Mouse (Mus musculus): ENCODE measurements at regions not wholly inside any gene's neighbourhood (a gene's known extent, or its start where the extent isn't known, plus 50 kb on each side); places are given as distances from the start of the nearest gene placed in this dataset.

DNA sequence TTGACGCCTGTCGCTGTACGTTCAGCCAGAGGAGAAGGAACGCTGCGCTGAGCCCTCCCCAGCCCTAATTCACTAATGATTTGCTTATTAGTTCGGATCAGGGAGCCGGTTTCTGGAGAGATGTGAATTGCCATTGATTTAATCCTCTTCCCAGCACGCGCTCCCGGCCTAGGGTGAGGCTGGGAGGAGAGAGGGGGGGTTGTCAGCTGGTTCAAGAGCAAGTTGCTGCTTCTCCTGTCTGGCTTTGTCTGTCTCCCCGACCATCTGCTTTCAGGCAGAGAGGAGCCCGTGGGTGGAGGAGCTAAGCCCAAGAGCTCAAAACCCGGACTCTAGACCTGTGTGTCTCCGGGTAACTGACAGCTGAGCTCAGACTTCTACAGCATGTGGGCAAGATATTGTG lies 304.4 kb downstream of the H2al1j start:
- DNase-seq (ENCODE audit: low spot score in 2 of 2), result peak in 1 of 2 experiments; percentile 11
- intact Hi-C loops (cut with DNase I), result no loop called here

DNA sequence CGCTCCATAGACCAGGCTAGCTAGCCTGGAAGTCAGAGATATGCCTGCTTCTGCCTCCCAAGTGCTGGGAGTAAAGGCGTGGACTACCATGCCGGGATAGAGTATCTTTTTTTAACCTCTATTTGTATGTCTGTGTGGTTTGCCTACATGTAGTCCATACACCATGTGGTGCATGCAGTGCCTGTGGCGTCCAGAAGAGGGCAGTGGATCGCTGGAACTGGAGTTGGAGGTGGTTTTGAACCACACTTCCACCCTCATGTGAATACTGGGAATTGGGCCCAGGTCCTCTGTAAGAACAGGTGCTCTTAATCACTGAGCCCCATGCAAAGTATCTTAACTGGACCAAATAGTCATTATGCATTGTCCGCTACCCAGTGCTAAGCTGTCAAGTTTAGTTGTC lies 306.2 kb downstream of the H2al1j start:
- intact Hi-C loops (cut with DNase I), result no loop called here
- DNase-seq (ENCODE audit: low spot score in 2 of 2), result no peak

DNA sequence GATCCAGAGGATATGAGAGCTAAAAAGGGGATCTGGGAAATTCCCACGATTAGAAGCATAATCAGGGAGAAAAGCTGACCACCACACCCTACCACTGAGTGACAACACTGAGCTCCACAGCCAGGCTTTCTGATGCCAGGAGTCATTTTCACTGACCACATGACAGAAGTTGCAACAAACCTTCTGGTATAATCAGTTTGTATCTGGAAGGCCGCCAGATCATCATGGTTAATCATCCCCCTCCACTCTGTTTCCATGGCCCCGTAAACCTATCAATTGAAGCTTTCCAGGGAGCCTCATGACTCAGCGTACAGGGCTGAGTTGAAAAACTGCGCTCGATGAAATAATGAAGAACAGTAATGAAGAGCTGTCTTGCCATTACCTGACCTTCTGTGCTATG lies 316.9 kb downstream of the H2al1j start:
- no peak for DNase-seq (ENCODE audit: low spot score in 2 of 2)
- intact Hi-C loops (cut with DNase I), result no loop called here

- intact Hi-C loops (cut with DNase I), result no loop called here
- no peak for DNase-seq (ENCODE audit: low spot score in 2 of 2)
Observed at GRCm38 (mm10) chrX:11646681-11647526, 319.3 kb downstream of the H2al1j start.

DNA sequence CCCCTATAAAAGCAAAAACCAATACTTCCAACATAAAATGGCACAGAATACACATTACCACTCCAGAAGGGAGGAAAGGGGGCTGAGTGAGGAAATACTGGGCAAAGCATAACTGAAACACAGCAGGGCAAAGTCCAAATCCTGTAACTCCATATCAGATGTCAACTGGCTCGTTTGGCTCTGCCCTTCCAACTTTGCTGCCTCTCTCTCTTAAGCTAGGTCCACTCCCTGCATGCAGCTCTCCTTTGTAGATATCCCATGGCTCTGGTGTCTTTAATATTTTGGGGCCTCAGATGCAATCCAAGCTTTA lies 319.9 kb downstream of the H2al1j start:
- DNase-seq (ENCODE audit: low spot score in 2 of 2), result no peak
- intact Hi-C loops (cut with DNase I), result no loop called here

- intact Hi-C loops (cut with DNase I), result no loop called here
- DNase-seq (ENCODE audit: low spot score in 2 of 2), result no peak
Observed at GRCm38 (mm10) chrX:11653336-11653735, 325.7 kb downstream of the H2al1j start.

DNA sequence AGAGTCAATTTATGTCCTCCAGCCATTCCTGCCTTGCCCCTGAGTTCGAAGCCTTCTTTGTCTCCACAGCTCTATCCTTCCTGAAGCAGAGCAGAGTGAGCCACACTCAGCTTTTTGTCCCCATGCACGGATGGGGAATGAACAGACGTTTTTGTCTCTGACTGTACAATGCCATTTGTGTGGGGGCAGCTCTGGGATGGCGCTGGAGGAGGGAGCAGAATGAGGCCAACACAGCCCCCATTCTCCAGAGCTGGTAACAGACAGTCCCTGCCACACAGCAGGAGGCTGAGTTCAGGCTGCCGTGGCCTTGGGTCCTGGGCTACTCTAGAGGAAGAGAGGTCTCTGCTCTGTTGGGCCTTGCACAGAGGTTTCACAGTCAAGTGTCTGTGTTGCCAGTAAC lies 327.4 kb downstream of the H2al1j start:
- peak; percentile 18 to 28 for DNase-seq (ENCODE audit: low spot score in 2 of 2)
- intact Hi-C loops (cut with DNase I), result no loop called here

DNA sequence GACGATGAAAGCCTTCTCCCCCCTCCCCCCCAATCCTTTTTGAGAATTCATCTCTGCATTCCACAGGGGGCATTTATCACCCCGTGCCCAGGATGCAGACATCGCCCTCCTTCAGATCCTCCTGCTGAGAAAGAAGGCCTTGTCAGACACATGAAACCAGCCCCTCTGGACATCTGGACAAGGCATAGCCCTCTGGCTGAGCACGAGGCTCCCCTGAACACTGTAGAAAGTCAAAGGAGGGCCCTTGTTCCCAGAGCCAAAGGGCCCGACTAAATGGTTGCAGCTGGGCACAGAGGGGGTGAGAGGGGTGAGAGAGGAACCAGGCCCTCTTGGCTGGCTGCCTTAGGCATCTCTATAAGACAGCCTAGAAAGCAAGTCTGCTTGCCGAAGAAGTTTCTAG lies 327.8 kb downstream of the H2al1j start:
- intact Hi-C loops (cut with DNase I), result no loop called here
- peak in 1 of 2 experiments; percentile 8 for DNase-seq (ENCODE audit: low spot score in 2 of 2)

DNA sequence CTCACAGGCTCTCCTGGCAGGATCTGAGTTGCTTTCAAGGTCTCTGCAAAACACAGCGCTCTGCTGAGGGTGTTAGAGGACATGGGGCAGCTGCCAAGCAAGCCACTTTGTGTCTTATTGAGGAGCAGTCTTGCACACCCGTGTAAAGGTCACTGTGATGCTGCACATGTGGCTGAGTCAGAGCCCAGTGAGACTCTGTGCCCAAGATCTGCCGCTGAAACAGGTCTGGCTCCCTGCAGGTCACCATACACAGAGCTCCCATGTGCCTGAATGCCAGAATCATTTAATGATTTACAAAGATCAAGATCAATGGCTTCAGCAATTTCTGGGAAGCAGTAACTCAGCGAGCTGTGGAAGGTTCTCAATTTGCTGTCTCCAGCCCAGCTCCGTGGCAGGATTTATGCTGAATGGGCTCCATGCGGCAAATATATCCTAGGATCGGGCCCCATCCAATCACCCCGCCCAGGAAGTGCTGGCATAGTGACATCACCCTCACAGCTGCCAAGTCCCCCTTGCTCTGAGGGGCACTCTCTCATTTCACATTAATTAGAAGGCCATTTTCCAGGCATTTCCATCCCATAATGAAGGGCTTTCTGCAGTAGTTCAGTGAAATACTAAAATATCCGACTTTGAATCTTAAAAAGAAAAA lies 330.1 kb downstream of the H2al1j start:
- no peak for DNase-seq (ENCODE audit: low spot score in 2 of 2)
- intact Hi-C loops (cut with DNase I), result no loop called here

DNA sequence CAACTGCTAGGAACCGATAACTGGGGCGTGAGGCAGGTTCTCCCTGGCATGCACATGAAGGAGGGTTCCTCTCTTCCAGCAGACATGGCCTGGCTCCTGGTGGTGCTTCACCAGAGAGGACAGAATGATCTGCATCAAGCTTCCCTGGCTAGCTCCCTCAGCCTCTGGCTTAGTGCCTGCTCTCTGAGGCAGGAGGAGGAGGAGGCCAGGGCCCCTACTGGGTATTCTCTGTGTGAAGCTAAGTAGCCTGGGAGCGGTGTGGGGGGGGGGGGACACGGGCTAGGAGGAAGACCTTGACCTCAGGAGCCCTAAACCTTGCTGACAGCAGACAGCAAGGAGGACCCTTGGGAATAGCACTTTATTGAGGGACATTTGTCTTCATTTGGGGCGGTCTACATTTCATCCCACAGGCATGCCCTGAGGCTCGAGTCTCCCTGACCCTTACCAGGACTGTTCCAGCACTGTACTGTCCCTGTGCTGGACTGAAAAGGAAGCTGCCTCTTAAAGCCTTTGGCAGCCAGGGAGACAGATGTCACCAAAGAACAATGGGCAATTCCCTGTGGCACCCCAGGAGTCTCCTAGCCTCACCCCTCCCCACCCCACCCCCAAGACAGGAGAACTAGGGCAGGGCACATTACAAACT lies 335.7 kb downstream of the H2al1j start:
- no peak for DNase-seq (ENCODE audit: low spot score in 2 of 2)
- intact Hi-C loops (cut with DNase I), result loop anchor here (10.0 kb wide), 2 partner anchors 141 to 491 kb away; no protein-coding TSS in a partner anchor

- intact Hi-C loops (cut with DNase I), result loop anchor here (10.0 kb wide), 2 partner anchors 140 to 490 kb away; no protein-coding TSS in a partner anchor
Observed at GRCm38 (mm10) chrX:11664330-11665061, 336.9 kb downstream of the H2al1j start.

GRCm38 (mm10) chrX:11665077-11665974 lies 337.7 kb downstream of the H2al1j start:
- DNase-seq (ENCODE audit: low spot score in 2 of 2), result no peak
- intact Hi-C loops (cut with DNase I), result loop anchor here (10.0 kb wide), 2 partner anchors 139 to 489 kb away; no protein-coding TSS in a partner anchor

More at GRCm38 (mm10) chrX:11664330-11665061, 336.9 kb downstream of the H2al1j start:
- DNase-seq (ENCODE audit: low spot score in 2 of 2), result peak; percentile 33 to 34

- intact Hi-C loops (cut with DNase I), result loop anchor here (10.0 kb wide), 2 partner anchors 138 to 488 kb away; no protein-coding TSS in a partner anchor
- DNase-seq (ENCODE audit: low spot score in 2 of 2), result no peak
Observed at GRCm38 (mm10) chrX:11666517-11666916, 338.9 kb downstream of the H2al1j start.

GRCm38 (mm10) chrX:11671805-11672204 lies 344.2 kb downstream of the H2al1j start:
- DNase-seq (ENCODE audit: low spot score in 2 of 2), result no peak
- intact Hi-C loops (cut with DNase I), result no loop called here

DNA sequence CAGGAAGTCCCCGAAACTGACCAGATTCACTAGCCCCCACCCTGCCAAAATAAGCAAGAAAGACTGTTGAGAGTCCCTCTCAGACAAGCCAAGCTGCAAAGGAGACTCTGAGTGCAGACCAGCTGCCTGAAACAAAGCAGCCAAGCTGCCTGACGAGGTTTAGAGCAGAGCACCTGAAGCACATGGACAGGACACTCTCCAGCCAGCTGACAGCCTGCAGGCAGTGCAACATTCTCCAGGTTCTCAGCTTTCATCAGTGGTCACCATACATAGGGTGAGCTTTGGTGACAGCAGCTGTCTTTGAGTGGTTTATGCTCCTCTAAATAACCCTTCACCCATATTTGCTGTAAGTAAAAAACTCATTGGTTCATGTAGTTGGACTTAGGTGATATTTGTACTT lies 350.5 kb downstream of the H2al1j start:
- no peak for DNase-seq (ENCODE audit: low spot score in 2 of 2)
- intact Hi-C loops (cut with DNase I), result no loop called here

GRCm38 (mm10) chrX:11681274-11681673 lies 353.7 kb downstream of the H2al1j start:
- intact Hi-C loops (cut with DNase I), result no loop called here
- DNase-seq (ENCODE audit: low spot score in 2 of 2), result no peak

DNA sequence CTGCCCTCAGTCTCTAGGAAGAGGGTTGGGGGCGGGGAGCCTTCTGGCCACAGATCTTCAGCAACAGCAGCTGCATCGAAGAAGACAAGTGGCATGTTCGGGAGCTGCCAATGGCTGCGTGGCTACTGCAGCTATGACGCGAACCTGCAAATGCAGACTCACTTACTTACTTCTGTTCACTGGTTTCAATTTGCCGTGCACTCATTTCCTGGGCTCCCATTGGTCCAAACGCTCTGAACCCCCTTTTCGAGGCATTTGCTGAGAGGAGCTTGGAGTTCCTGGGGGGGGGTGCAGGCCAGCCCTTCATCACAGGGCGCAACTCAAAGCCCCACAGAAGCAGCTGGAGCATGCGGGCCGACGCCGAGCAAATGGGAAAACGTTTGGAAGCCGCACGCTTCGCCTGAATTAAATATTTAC lies 362.4 kb downstream of the H2al1j start:
- DNase-seq (ENCODE audit: low spot score in 2 of 2), result peak; percentile 2 to 7
- intact Hi-C loops (cut with DNase I), result no loop called here

DNA sequence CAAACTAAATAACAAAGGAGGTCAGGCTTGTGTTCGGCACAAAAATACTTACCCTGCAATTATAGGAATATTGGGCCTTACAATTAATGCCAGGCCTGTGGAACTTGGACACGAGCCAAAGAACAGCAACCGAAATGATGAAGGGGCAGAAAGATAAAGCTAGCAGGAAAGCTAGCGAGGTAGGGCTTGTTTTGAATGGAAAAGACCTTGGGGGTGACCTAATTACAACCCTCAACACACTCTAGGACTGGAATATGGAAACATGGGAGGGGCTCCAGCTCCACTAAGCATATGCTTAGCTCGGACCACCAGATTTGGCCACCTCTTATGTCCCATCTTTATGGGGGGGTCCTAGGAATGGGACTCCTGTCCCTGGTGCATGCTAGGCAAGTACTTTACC lies 362.8 kb downstream of the H2al1j start:
- intact Hi-C loops (cut with DNase I), result no loop called here
- DNase-seq (ENCODE audit: low spot score in 2 of 2), result no peak

DNA sequence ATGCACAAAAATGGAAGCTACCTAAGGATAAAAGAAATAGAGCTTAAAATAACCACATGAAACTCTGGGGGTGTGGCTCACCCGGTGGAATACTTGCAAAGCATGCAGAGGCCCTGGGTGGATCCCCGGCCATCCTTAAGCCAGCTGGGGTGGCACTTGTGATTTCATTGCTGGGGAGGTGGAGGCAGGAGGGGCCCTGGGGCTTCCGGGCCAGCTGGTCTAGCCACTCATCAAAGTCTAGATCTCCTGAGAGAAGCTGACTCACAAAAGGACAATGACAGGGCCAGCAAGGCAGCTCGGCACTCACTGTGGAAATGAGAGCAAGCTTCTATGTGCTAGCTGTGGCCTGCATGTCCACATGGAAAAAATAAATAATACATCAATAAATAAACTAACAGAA lies 363.4 kb downstream of the H2al1j start:
- intact Hi-C loops (cut with DNase I), result no loop called here
- DNase-seq (ENCODE audit: low spot score in 2 of 2), result no peak
